Mouse (Mus musculus): ENCODE data around the gene Ugt1a9.

DNA sequence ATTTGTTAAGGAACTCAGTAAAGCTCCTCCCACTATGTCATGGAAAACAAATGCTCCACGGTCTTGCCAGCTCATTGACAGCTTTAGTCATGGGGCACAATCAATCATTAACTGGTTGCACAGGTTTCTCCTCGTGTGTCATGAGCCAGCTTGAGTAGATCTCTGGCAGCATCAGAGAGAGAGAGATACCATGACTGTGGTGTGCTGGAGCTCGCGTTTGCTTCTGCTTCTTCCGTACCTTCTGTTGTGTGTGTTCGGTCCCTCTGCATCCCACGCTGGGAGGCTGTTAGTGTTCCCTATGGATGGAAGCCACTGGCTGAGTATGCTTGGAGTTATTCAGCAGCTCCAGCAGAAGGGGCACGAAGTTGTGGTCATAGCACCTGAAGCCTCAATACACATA, 141.2 kb downstream of the Ugt1a9 start, which contains the start of gene Ugt1a1:
- no peak for TF ChIP-seq CTCF (IDR thresholded peaks at IDR 0.05; ENCODE audit: low read depth)
- TF ChIP-seq EP300 (optimal IDR thresholded peaks at IDR 0.05) = no peak

All from stomach, postnatal 0 days (tissue).